Mouse (Mus musculus): Measurements from ENCODE around the gene Fam76a. TPM values are rescaled to one million over a fixed set of nuclear protein-coding genes. Genes with fewer than 3 reads are reported as not detected.

Gene Fam76a
- polyA plus RNA-seq, 1 experiment from 2014 or later, result 43.0 TPM

GRCm38 (mm10) chr4:132944106-132944505 lies 21.7 kb upstream of the Fam76a start:
- ATAC-seq (ENCODE audit: insufficient read depth) (no peak), DNase-seq (no peak)
- Histone ChIP-seq H3K9ac (no peak overlapping the region), H3K4me2 (no peak overlapping the region), H3K27me3 (ENCODE audit: insufficient read depth, low read length) (no peaks in the 10 kb centered on the region), H3K4me1 (ENCODE audit: insufficient read depth) (peaks cover 13% of the 10 kb centered on the region), H3K9me3 (ENCODE audit: low read depth, low read length) (no peaks in the 10 kb centered on the region), H3K27ac (ENCODE audit: low read depth) (no peak overlapping the region), H3K36me3 (ENCODE audit: insufficient read depth) (no peaks in the 10 kb centered on the region), H3K4me3 (ENCODE audit: low read depth, low read length) (no peak overlapping the region)
- no peak for TF ChIP-seq CTCF (IDR thresholded peaks at IDR 0.05; ENCODE audit: low read depth)
- WGBS, result 46% methylated on average over 12 of the region's 12 CpGs

- no peak for TF ChIP-seq CTCF (IDR thresholded peaks at IDR 0.05; ENCODE audit: low read depth)
- ATAC-seq (ENCODE audit: insufficient read depth), result no peak
- H3K9ac ChIP-seq, result no peak overlapping the region
- H3K27me3 ChIP-seq (ENCODE audit: insufficient read depth, low read length), result no peaks in the 10 kb centered on the region
- H3K9me3 ChIP-seq (ENCODE audit: low read depth, low read length), result no peaks in the 10 kb centered on the region
- H3K4me3 ChIP-seq (ENCODE audit: low read depth, low read length), result no peak overlapping the region
- no peak for DNase-seq
- peaks cover 13% of the 10 kb centered on the region for H3K4me1 ChIP-seq (ENCODE audit: insufficient read depth)
- no peaks in the 10 kb centered on the region for H3K36me3 ChIP-seq (ENCODE audit: insufficient read depth)
- WGBS, result 48% methylated on average over 8 of the region's 8 CpGs
- H3K27ac ChIP-seq (ENCODE audit: low read depth), result no peak overlapping the region
- no peak overlapping the region for H3K4me2 ChIP-seq
These were observed 20.7 kb upstream of the Fam76a start for GRCm38 (mm10) chr4:132943088-132943487.

- TF ChIP-seq CTCF (IDR thresholded peaks at IDR 0.05; ENCODE audit: low read depth), result no peak
- Histone ChIP-seq H3K9me3 (ENCODE audit: low read depth, low read length) (no peaks in the 10 kb centered on the region), H3K27me3 (ENCODE audit: insufficient read depth, low read length) (no peaks in the 10 kb centered on the region), H3K4me3 (ENCODE audit: low read depth, low read length) (no peak overlapping the region), H3K4me2 (no peak overlapping the region), H3K36me3 (ENCODE audit: insufficient read depth) (no peaks in the 10 kb centered on the region), H3K4me1 (ENCODE audit: insufficient read depth) (peaks cover 5% of the 10 kb centered on the region), H3K9ac (no peak overlapping the region), H3K27ac (ENCODE audit: low read depth) (no peak overlapping the region)
- no peak for DNase-seq
- WGBS, result 44% methylated on average over 23 of the region's 23 CpGs
- ATAC-seq (ENCODE audit: insufficient read depth), result no peak
These were observed 18.8 kb upstream of the Fam76a start for GRCm38 (mm10) chr4:132941012-132941729.

GRCm38 (mm10) chr4:132939421-132940127 lies 17.2 kb upstream of the Fam76a start:
- Histone ChIP-seq H3K27ac (ENCODE audit: low read depth) (no peak overlapping the region), H3K4me1 (ENCODE audit: insufficient read depth) (no peaks in the 10 kb centered on the region), H3K36me3 (ENCODE audit: insufficient read depth) (no peaks in the 10 kb centered on the region), H3K4me3 (ENCODE audit: low read depth, low read length) (no peak overlapping the region), H3K9me3 (ENCODE audit: low read depth, low read length) (no peaks in the 10 kb centered on the region), H3K9ac (no peak overlapping the region), H3K4me2 (no peak overlapping the region), H3K27me3 (ENCODE audit: insufficient read depth, low read length) (no peaks in the 10 kb centered on the region)
- peak; percentile 85 for DNase-seq
- no peak for ATAC-seq (ENCODE audit: insufficient read depth)
- TF ChIP-seq CTCF (IDR thresholded peaks at IDR 0.05; ENCODE audit: low read depth), result peak; percentile 82
- 24% methylated on average over 22 of the region's 22 CpGs for WGBS

- Histone ChIP-seq H3K4me3 (ENCODE audit: low read depth, low read length) (no peak overlapping the region), H3K27ac (ENCODE audit: low read depth) (peak overlapping the region; percentile 14; the same call in 1 of the 2 replicates), H3K36me3 (ENCODE audit: insufficient read depth) (no peaks in the 10 kb centered on the region), H3K9ac (no peak overlapping the region), H3K4me2 (no peak overlapping the region), H3K4me1 (ENCODE audit: insufficient read depth) (no peaks in the 10 kb centered on the region), H3K27me3 (ENCODE audit: insufficient read depth, low read length) (no peaks in the 10 kb centered on the region), H3K9me3 (ENCODE audit: low read depth, low read length) (no peaks in the 10 kb centered on the region)
- 54% methylated on average over 12 of the region's 12 CpGs for WGBS
- ATAC-seq (ENCODE audit: insufficient read depth), result no peak
- TF ChIP-seq CTCF (IDR thresholded peaks at IDR 0.05; ENCODE audit: low read depth), result no peak
- DNase-seq, result peak; percentile 32
These were observed 16.0 kb upstream of the Fam76a start for GRCm38 (mm10) chr4:132938181-132938941.

GRCm38 (mm10) chr4:132934639-132935038 lies 12.3 kb upstream of the Fam76a start:
- Histone ChIP-seq H3K27me3 (ENCODE audit: insufficient read depth, low read length) (no peaks in the 10 kb centered on the region), H3K4me1 (ENCODE audit: insufficient read depth) (no peaks in the 10 kb centered on the region), H3K9me3 (ENCODE audit: low read depth, low read length) (no peaks in the 10 kb centered on the region), H3K9ac (no peak overlapping the region), H3K4me3 (ENCODE audit: low read depth, low read length) (no peak overlapping the region), H3K36me3 (ENCODE audit: insufficient read depth) (no peaks in the 10 kb centered on the region), H3K27ac (ENCODE audit: low read depth) (no peak overlapping the region), H3K4me2 (no peak overlapping the region)
- WGBS, result 14% methylated on average over 7 of the region's 7 CpGs
- no peak for TF ChIP-seq CTCF (IDR thresholded peaks at IDR 0.05; ENCODE audit: low read depth)
- ATAC-seq (ENCODE audit: insufficient read depth), result no peak
- no peak for DNase-seq
